Mouse (Mus musculus): Measurements from ENCODE around the gene Dcx. TPM values are rescaled to one million over a fixed set of nuclear protein-coding genes. Genes with fewer than 3 reads are reported as not detected.

Dcx gene
- total and polyA plus RNA-seq, 3 experiments = not detected

- H3K27me3 ChIP-seq (ENCODE audit: control insufficient read depth in 1 of 2, insufficient read depth in 2 of 2, low read length in 2 of 2) = no peaks in the 10 kb centered on the region
- no peak overlapping the region for H3K9ac ChIP-seq (ENCODE audit: control insufficient read depth, low read depth, low read length, poor library complexity, severe bottlenecking)
- peak; percentile 2 for DNase-seq (ENCODE audit: low read depth, low spot score)
- no peaks in the 10 kb centered on the region for H3K36me3 ChIP-seq (ENCODE audit: control insufficient read depth in 1 of 2, insufficient read depth in 2 of 2, low read length in 2 of 2)
- no peak overlapping the region for H3K4me3 ChIP-seq (ENCODE audit: control insufficient read depth in 1 of 2, insufficient read depth in 1 of 2, low read depth in 2 of 2, low read length in 2 of 2)
- no peaks in the 10 kb centered on the region for H3K4me1 ChIP-seq (ENCODE audit: control insufficient read depth in 1 of 2, insufficient read depth in 2 of 2, low read length in 2 of 2)
- H3K9me3 ChIP-seq (replicated peaks; ENCODE audit: insufficient read depth, low read length) = no peaks in the 10 kb centered on the region
- H3K79me2 ChIP-seq (ENCODE audit: control insufficient read depth, insufficient read depth, low read length, poor library complexity) = no peaks in the 10 kb centered on the region
- no peak for TF ChIP-seq CHD2 (IDR thresholded peaks at IDR 0.05; ENCODE audit: low read length)
- TF ChIP-seq MYC (IDR thresholded peaks at IDR 0.05; ENCODE audit: low read depth, low read length) = no peak
- peak in 1 of 3 experiments; percentile 22; a peak in 2 of 6 replicates for TF ChIP-seq CTCF (IDR thresholded peaks at IDR 0.05 in 2 of 3, conservative IDR thresholded peaks at IDR 0.05 in 1 of 3; ENCODE audit: control insufficient read depth in 1 of 3, insufficient read depth in 1 of 3, low read depth in 2 of 3, low read length in 3 of 3, poor library complexity in 1 of 3, severe bottlenecking in 1 of 3)
- 0 out of 2 replicates have a peak, but pooled peaks have one; percentile 7 for TF ChIP-seq SMC3 (IDR thresholded peaks at IDR 0.05; ENCODE audit: low read depth, low read length)
- TF ChIP-seq ZC3H11A (IDR thresholded peaks at IDR 0.05; ENCODE audit: low read depth, low read length) = no peak
- no peak overlapping the region for H3K27ac ChIP-seq (ENCODE audit: control insufficient read depth, low read depth, low read length)
Observed at GRCm38 (mm10) chrX:143818961-143819360, 114.2 kb downstream of the Dcx start.

- no peak for TF ChIP-seq EP300 (IDR thresholded peaks at IDR 0.05; ENCODE audit: low read depth in 1 of 2, low read length in 2 of 2)
- no peak for TF ChIP-seq MYC (IDR thresholded peaks at IDR 0.05; ENCODE audit: low read depth, low read length)
- no peak for TF ChIP-seq SMC3 (IDR thresholded peaks at IDR 0.05; ENCODE audit: low read depth, low read length)
- no peak for TF ChIP-seq ZKSCAN1 (IDR thresholded peaks at IDR 0.05; ENCODE audit: low read depth, low read length)
- no peak for TF ChIP-seq KAT2A (conservative IDR thresholded peaks at IDR 0.05; ENCODE audit: low read depth, low read length)
- DNase-seq (ENCODE audit: low read depth, low spot score) = no peak
- Histone ChIP-seq H3K27me3 (ENCODE audit: control insufficient read depth in 1 of 2, insufficient read depth in 2 of 2, low read length in 2 of 2) (no peaks in the 10 kb centered on the region), H3K9ac (ENCODE audit: control insufficient read depth, low read depth, low read length, poor library complexity, severe bottlenecking) (no peak overlapping the region), H3K4me1 (ENCODE audit: control insufficient read depth in 1 of 2, insufficient read depth in 2 of 2, low read length in 2 of 2) (no peaks in the 10 kb centered on the region), H3K9me3 (replicated peaks; ENCODE audit: insufficient read depth, low read length) (no peaks in the 10 kb centered on the region), H3K79me2 (ENCODE audit: control insufficient read depth, insufficient read depth, low read length, poor library complexity) (no peaks in the 10 kb centered on the region), H3K27ac (ENCODE audit: control insufficient read depth, low read depth, low read length) (no peak overlapping the region), H3K36me3 (ENCODE audit: control insufficient read depth in 1 of 2, insufficient read depth in 2 of 2, low read length in 2 of 2) (no peaks in the 10 kb centered on the region), H3K4me3 (ENCODE audit: control insufficient read depth in 1 of 2, insufficient read depth in 1 of 2, low read depth in 2 of 2, low read length in 2 of 2) (no peak overlapping the region)
Observed at GRCm38 (mm10) chrX:143815948-143816347, 117.2 kb downstream of the Dcx start.

Other genes with a start within 250 kb of the Dcx start
- gene Capn6, start 105.9 kb downstream of the Dcx start, total RNA-seq (2012; rRNA removed) = not detected in 2 replicates
- gene Capn6, start 105.9 kb downstream of the Dcx start, polyA plus RNA-seq (2012; ENCODE audit: insufficient read depth in 1 of 2, insufficient read length in 2 of 2, low read depth in 1 of 2, low replicate concordance in 2 of 2, missing spikeins in 1 of 2) = not detected
- not detected in 2 replicates for gene A730046J19Rik, start 220.4 kb upstream of the Dcx start, total RNA-seq (2012; rRNA removed)
- gene A730046J19Rik, start 220.4 kb upstream of the Dcx start, polyA plus RNA-seq (2012; ENCODE audit: insufficient read depth in 1 of 2, insufficient read length in 2 of 2, low read depth in 1 of 2, low replicate concordance in 2 of 2, missing spikeins in 1 of 2) = not detected